Mouse (Mus musculus) embryo, embryonic 11 days (tissue): ENCODE measurements around the gene Tbcel.

ENCODE experiments used
- DNase-seq: peaks from one replicate; pipeline ENCODE4 v3.0.0-alpha.2; 2015

The Tbcel gene

DNA sequence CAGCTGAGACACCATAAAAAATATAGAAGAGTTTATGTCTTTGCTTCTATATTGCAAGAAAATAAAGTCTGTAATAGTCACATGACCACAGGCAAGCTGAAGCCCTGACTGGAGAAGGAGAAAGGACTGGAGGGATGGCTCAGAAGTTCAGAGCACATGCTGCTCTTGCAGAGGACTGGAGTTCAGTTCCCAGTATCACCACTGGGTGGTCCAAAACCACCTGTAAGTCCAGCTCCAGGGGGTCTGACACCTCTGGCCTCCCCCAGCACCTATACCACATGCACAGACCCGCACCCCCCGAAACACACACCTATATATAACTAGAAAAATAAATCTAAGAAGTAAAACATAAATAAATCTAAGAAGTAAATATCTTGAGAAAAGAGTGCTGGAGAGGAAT lies 75.5 kb downstream of the Tbcel start:
- no peak for DNase-seq

DNA sequence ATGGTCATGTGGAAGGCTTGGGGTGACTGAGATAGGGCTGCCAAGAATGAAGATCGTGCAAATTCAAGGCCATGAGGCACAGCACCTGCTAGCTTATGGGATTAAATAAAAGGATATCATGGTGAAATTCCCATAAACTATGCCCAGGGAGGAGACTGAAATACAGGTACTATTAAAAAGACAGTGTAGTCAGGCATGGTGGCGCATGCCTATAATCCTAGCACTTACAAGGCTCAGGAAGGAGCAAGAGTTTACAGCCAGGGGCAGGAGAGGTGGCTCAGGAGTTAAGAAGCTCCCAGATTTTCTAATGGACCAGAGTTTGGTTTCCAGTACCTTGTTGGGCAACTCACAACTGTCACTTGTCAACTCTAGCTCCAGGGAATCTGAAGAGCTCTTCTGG lies 76.0 kb downstream of the Tbcel start:
- DNase-seq = no peak

DNA sequence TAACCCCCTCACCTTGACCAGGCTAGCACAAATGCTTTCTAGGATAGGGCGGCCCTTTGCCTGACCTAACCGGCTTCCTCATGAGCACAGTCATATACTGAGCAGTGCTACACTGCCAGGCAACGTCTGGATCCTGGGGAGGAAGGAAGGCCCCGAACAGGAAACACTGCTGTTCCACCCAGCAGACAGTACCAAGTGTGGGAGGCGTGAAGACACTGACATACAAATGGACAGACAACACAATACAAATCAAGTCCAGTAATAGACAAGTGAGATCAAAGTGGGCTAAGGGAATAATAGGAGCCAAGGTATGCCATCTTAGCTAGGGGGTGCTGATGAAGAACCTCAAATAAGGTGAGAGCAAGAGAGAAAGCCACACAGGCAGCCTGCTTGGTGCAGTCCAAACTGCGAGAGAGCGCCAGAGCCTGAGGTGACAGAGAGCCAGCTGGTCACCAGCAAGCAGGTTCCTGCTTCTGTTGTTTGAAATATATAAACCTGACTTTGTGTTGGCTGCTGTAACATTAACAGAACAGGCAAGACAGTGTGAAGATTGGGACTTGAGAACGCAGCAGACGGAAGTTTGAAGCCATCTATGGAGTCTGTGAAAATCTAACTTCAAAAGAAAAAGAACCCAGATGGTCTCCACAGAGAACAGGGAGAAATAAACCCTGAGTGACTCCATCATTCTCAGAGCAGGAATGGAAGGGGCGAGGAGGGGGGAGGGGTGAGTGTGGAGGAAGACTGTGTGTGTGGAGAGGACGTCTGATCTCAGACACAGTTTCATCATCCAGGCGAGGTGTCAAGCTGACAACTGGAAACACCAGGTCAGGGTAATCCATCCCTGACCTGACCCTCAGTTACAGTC lies 79.3 kb downstream of the Tbcel start:
- DNase-seq = no peak

DNA sequence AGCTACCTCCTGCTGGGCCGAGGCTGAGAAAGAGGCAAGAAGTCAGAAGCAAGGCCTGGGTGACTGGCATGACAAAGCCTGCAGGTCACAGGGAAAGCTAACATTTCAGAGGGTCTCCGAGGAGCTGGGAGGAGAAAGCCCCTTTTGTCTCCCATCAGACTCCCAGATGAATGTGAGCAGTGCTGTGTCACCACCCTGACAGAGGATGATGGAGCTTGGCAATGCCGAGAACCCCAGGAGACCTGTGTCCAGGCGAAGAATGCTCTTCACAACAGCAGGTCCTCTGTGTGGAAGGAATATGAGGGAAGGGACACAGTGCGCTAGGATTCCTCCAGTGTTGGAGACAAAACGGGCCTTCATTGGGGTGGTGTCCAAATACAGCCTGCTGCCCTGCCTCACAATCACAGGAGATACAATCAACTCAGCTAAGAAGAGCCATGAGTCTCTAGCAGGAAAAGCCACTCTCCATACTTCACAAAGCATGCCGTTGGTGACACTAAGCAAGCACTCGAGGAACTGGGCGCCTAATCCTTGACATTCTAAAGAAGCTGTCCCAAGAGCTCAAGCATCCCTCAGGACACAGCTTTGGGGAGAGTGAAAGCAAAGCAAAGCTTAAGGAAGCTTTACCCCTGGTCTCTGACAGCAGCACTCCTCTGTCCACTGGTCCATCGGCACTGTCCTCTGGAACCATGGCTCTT lies 80.8 kb downstream of the Tbcel start:
- peak; percentile 24 for DNase-seq

DNA sequence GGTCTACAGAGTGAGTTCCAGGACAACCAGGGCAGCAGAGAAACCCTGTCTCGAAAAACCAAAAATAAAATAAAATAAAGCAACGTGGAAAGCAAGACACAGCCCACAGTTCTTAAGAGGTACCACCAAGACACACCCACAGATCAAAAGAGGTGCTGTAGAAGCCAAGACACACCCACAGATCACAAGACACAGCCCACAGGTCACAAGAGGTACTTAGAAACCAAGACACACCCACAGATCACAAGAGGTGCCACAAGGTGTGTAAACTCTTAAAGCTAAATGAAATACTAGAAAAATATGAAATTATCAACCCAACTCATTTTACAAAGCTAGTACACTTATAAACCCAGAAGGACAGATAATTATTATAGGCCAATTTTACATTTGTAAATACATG lies 84.0 kb downstream of the Tbcel start:
- DNase-seq = no peak

DNA sequence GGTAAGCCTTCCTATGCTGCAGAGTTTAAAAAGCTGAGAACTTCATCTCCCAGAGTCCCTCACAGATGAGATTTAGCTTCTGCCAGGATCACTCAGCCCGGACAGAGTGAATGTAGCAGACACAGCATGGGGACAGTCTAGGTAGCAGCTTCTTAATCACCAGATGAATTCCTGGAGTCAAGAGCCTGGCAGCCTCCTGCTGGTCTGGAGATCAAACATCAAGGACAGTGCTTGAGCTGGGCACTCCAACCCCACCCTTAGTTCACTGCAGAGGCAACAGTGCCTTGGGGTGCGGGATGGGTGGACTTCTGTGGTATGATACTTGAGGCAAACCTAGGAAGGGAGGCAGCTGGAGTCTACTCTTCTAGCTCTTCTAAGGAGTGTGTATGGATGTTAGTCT lies 87.9 kb downstream of the Tbcel start:
- no peak for DNase-seq

DNA sequence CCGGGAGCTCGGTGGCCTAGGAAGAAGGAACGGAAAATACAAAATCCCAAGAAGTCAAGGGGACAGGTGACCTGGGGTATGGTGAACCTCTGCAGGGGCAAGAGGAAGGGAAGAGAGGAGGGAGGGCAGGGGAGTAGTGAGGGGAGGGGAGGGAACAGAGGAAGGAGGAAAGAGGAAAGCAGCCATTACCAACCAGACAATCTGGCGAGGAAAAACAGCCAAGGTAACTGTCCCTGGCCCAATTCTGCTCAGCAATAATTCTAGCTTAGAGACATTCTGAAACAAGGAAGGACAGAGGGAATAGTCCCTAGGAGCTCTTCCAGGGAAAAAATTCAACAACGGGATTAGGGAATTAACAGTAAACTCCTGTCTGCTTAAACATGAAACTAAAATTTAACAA lies 88.8 kb downstream of the Tbcel start:
- no peak for DNase-seq

DNA sequence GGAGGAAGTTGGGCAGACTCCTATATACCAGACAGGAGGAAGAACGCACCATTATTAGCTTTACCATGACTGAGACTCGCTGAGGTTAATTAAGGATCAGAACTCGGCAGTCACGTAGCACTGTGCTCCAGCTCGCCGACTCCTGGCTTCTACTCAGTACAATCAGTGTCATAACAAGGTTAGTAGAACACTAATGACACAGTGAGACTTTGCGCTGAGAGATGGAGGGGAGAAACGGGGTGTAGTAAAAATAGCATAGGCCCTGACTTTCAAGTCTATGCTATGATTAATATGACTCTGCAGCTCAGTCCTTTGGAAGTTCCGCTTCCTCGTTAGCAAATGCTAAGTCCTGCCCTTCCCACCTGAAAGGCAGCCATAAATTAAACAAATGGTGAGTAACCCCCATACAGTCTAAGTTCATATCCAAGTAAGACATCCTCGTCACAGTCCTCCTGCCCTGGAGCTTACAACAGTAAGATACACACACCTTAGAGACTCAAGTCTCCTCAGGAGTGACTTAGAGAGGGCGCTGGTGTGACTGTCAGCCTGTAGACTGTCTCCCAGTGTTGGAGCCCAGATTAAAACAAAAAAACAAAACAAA lies 90.2 kb downstream of the Tbcel start:
- no peak for DNase-seq

DNA sequence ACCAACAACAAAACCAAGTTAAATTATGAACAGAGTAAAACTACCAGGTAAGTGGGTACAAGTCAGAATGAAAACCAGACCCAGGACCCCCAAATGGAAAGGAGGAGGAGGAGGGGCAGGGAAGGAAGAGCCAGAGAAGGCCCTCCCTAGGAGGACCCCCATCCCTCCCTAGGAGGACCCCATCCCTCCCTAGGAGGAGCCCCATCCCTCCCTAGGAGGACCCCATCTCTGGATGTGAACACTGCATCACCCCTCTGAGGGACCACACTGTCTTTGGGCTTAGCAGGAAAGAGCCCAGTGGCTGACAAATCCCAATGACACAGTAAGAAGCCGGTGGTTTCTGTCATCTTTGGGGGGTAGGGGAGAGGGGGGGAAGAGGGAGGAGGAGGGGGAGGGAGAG lies 92.4 kb downstream of the Tbcel start:
- no peak for DNase-seq

DNA sequence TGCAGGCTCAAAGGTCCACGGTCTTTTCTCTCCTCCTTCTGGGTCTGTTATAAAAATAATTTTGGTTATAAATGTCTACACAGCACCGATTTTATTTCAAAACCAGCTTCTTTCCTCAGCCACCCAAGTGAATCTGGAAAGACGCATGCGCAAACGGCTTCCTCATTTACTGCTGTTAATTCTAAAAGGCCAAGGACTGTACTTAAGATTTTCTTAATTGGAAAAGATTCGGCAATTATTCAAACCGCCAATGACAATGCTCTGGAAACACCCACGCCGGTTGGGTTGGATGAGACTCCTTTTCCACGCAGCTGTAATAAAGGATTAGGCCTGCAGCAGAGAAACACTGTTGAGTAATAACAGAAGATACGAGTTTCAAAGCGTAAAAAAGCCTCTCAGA lies 94.3 kb downstream of the Tbcel start:
- DNase-seq = no peak

DNA sequence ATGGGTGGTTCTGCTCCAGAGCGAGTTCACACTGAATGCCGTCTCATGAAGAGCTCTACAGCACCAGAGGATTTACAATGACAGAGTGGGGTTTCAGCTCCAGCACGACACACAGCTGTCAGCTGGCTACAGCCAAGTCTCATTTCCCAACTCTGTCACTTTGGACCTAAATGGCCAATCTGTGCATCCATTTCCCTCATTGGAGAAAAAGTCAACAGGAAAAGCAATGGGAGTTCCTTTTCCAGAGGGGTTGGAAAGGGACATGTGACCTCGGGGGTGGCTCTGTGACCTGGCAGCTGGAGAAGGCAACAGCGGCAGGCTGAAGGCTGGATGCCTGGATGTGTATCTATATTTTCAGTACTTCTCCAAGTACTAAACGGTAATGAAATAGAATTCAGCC lies 96.3 kb downstream of the Tbcel start:
- DNase-seq = no peak

DNA sequence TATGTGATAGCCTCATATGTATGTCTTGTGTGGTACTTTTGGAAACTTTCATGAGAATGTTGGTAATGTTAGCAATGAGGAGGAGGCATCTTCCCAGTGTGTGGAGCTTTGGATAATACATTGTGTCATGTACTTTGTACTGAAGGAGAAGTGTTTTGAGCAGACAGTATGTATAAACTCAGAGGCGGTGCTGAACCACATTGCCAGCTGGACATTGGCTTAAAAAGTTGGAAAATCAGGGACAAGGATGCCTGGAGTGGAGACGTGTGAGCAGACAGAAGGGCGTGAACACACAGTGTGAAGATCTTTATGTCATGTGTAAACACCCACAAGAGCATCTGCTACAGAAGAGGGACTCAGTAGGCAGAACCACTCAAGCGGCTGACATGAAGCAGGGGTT lies 101.9 kb downstream of the Tbcel start:
- no peak for DNase-seq

DNA sequence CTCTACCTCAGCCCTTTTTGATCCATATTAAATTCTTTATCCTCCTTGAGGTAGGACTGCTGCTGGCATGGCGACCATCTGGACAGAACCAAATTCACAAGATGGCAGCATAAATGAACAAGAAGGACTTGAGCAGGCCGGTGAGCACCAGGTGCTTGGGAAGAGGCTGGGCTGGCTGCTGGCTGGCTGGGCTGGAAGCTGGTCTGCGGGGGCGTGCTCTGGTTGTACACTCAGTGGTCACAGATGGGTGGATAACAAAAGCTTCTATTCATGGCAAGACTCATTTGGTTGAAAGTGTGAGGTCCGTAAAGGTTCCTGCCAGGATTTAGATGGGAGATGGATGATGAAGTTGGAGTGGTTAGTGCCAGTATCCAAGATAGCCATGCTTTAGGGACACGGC lies 106.1 kb downstream of the Tbcel start:
- no peak for DNase-seq

DNA sequence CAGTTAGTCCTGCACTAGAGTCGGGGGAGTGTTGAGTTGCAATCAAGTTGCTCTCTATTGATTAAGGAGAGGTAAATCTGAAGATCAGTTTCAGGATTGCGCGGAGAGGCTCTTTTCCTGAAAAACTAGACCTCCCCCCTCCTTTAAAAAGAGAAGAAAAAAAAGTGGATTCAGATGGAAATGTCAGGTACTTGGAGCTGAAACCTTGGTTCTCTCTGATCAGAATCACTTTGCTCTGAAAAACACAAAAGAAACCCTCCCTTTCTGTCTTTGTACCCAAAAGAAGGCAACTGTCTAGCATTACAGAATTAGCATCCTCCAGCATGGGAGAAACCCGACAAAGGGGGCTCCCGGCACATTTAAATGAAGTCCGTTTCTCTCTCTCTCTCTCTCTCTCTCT lies 107.8 kb downstream of the Tbcel start, which contains the start of gene Tecta:
TSS of gene Tecta (minus strand) at position 101 of the 400 bp plus-strand sequence.
- no peak for DNase-seq

DNA sequence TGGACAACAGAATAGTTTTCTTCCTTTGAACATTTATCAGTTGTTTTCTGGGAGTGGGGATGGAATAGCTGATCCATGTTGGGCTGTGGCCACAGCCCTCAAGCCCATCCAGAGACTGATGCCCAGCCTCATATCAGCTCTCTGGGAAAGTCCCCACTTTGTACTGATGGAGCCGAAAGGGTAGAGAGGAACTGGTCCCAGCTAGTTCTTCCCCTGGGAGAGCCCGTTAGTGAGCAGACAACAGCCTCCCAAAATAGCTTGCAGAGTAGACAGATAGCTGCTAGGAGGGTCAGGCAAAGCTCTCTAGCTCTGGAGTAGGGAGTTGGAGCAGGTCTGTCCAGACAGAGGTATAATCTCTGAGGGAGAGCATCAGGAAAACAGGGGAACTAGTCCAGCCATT lies 111.5 kb downstream of the Tbcel start:
- DNase-seq = no peak

DNA sequence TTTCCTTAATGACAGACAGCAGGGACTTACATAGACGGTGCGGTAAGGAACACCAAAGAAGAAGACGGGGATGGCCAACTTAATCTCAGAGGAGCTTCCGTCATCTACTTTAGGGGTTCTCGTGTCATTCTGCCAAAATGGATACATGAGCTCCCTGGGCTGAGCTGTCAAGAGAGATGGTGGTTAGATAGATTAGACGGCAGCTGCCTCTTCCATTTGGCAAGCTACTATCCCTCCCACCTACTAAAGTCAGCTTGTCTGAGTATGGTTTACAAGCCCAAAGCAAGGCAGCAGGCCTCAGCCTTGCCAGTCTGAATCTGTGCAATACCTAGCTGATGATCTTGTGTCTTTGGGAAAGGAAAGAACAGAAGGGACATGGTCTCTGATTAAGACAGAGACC lies 112.7 kb downstream of the Tbcel start:
- DNase-seq = no peak

DNA sequence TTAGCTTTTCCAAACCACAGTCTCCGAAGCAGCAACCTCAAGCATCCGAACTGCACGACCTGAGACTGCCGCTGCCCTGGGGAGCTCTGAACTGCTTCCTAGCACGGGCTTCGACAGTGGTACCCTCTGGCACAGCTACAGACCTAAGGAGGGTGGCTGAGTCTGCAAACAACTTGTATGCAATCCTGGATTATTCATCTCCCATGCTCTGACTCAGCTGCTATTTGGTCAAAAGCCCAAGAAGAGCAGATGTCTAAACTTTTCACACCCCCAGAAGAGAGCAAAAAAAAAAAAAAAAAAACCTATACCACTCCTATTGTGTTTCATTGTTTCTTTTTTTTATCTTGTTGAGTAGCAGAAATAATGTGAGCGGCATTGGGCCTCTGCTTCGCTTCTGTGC lies 113.3 kb downstream of the Tbcel start:
- DNase-seq = no peak

DNA sequence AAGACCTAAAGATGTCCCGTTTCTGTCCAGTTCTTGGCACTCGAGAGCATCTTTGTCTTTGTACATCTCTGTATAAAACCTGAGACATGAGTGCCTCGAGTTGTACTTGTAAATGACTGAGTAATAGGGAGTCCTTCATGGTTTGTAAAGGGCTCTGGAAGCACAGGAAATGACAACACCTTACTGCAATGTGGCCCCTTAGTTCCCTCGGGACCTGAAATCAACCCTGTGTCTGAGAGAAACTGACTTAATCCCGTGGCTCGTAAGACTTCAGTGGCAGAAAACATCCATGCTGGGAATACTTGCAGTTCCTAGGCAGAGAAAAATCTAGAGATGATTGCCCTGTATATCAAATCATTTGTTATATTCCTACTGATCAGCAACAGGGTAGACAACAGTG lies 114.7 kb downstream of the Tbcel start:
- no peak for DNase-seq

DNA sequence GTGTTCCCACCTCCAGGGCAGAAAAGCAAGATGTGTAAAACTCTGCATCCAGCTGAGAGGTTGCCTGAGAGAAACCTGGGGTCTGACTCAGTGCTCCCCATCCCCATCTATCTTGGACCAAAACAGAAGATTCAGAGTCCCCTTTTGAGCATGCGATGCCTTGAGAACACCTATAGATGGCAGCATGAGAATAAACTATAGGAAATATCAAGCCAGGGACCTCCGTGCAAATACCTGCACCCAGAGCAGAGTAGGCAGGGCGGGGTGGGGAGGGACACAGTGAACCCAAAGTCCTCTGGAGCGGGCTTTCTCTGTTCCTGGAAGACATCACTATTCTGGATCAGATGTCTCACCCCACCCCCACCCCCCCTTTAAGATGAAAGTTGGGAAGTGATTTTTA lies 119.1 kb downstream of the Tbcel start:
- DNase-seq = peak; percentile 29

DNA sequence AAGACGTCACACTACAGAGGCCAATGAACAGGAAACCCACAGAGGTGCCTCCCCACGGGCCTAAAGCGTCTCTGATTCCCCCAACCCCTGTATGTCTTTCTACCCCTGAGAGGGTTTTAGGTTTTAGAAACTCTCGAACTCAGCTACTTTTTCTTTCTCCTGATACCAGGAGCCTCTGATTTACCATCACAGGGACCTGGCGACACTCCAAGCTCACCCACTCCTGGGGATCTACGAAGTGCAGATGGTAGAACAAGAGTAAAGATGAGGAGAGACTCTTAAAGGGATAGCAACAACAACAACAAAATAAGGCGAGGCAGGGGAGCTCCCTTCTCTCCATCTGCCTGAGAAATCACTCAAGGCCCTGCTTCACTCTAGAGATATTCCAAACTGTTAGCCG lies 120.6 kb downstream of the Tbcel start:
- no peak for DNase-seq

DNA sequence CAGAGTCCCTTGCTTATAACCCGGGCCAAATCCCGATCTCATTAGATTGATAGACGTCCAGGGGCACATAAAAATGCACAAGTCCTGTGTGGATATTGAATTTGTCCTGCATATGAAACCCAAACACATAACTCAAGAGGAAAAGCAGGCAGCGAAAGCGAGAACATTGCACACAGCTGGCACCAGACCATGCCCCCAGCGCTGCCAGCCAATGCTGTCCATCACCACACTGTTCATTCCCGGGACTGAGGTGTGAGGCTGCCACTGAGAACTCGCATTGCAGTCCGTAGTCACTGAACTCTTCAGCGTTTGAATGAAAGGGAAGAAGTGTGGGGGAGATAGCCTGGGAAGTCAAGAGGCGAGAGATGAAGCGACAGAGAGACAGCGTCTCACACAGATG lies 122.0 kb downstream of the Tbcel start:
- DNase-seq = no peak

DNA sequence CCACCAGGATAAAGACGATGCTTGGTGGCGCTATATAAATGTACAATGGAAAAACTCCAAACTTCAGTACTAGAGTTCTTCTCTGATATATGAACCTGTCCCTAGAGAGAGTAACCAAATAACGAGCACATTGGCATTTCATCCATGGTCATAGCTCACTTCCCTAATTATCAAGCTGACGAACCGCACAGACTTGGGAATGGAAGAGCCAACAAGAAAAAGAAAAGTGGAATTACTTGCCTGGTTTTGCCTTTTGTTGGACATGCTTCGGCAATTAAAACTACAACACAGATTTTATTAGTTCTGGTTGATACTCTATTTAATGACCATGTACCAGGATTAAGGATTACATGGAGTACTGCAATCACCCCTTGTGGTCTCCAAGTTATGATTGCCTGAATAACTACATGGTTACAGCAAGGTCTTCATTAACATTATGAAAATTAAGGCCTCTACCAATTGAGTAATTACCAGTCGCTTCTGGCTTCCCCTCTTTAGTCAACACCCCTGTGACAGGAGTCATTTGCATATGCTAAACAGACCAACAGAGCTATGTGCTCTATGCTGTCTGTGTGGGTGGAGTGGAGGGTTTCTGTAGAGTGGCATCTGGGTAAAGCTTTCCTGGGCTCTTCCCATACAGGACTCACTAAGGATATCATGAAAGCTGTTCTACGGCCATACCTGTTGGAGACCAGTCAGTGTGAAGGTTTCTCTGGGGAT lies 124.8 kb downstream of the Tbcel start:
- no peak for DNase-seq

DNA sequence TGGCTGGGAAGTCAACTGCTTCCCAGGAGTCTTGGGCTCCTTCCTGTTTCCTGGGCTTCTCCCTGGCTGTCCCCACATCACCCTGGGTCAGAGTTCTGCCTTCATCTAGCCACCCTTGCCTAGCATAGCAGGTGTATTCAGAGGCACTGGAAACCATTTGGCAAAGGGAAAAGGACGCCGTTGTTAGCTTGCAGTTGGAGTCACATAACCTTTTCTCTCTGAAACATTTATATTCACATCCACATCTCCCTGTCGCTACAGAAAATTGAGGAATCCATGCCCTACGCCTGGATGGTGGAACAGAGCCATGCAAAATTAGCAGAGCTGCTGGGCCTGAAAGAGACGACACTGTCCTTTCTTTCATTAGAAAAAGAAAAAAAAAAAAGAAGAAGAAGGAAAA lies 125.5 kb downstream of the Tbcel start:
- no peak for DNase-seq

DNA sequence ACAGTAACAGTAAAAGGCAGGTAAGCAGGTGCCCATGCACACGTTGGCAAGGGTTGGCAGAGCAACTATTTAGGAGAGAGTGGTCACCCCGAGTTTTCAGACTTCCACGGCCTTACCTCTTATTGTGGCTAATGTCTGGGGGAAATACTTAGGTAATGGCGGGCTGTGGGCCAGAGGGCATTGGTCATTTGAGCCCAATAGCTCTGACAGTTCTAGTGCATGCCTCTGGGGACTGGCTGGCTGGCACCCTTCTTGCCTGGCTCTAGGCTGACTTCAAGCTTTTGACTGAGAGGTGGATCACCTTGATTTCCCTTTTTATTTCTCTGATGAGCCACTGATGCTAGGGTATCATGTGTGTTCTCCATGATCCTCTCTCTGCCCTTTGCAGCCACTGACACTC lies 129.5 kb downstream of the Tbcel start:
- DNase-seq = no peak
